Mouse (Mus musculus) spleen, adult 2 months (tissue): ENCODE data around the gene Abtb1.

Source experiments
- CTCF ChIP-seq: fragments of 200-500 bp; IDR thresholded peaks from 2 replicates; pipeline ENCODE4 v1.5.1; 2011; ENCODE audit warnings: mild to moderate bottlenecking, inconsistent platforms; ENCODE audit not compliant: insufficient read depth, insufficient read length, insufficient replicate concordance; ENCODE audit errors: extremely low read depth
- POLR2A ChIP-seq: fragments of 200-500 bp; IDR thresholded peaks from 2 replicates; pipeline ENCODE4 v1.6.1; 2011; ENCODE audit warnings: low read depth, low read length, inconsistent platforms

DNA sequence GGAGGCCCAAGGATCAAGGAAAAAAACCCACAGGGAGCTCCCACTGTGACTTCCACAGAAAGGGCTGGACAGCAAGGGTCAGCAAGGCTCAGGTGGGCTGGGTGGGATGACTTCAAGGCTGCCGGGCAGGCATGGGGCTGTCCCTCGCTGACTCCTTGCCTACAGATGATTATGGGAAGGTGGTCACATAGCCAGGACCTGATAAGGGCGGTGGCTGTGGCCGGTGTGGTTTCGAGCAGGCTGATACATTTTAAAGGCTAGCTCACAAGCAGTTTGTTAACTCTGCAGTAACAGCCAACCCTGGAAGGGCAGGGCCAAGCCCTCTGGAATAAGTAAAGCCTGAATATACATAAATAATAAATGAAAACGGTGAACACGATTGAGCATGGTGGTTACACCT, 38.7 kb downstream of the Abtb1 start:
- TF ChIP-seq CTCF = no peak
- no peak for TF ChIP-seq POLR2A
